Mouse (Mus musculus) kidney, embryonic 16.5 days (tissue): ENCODE results near the gene Slc39a3. TPM values are rescaled to one million over a fixed set of nuclear protein-coding genes. Genes with fewer than 3 reads are reported as not detected.

ENCODE experiments used
- ATAC-seq: fragments of 200-750 bp; cut with Nextera tagmentation; 2 replicates; pipeline ENCODE4 v1.8.0; 2017; ENCODE audit warnings: moderate TSS enrichment; ENCODE audit not compliant: low FRiP score, low TSS enrichment
- H3K27ac ChIP-seq: fragments of 300-500 bp; sonication (generic); 2 replicates; pipeline ENCODE4 v1.5.1; 2014; ENCODE audit warnings: low read length
- H3K27me3 ChIP-seq: fragments of 300-500 bp; sonication (generic); 2 replicates; pipeline ENCODE4 v1.6.1; 2014; ENCODE audit warnings: low read length, control low read depth, mixed read lengths; ENCODE audit not compliant: insufficient read depth
- H3K36me3 ChIP-seq: fragments of 300-500 bp; sonication (generic); 2 replicates; pipeline ENCODE4 v1.6.1; 2014; ENCODE audit warnings: low read length, control low read depth, mixed read lengths; ENCODE audit not compliant: insufficient read depth
- H3K4me1 ChIP-seq: fragments of 300-500 bp; sonication (generic); 2 replicates; pipeline ENCODE4 v1.6.1; 2014; ENCODE audit warnings: low read length, control low read depth, mixed read lengths; ENCODE audit not compliant: insufficient read depth
- H3K4me2 ChIP-seq: fragments of 300-500 bp; sonication (generic); replicated peaks from 2 replicates; pipeline ENCODE4 v1.6.1; 2014; ENCODE audit warnings: low read depth, low read length
- H3K4me3 ChIP-seq: fragments of 300-500 bp; sonication (generic); 2 replicates; pipeline ENCODE4 v1.5.1; 2014; ENCODE audit warnings: mild to moderate bottlenecking, low read length
- H3K9ac ChIP-seq: fragments of 300-500 bp; sonication (generic); replicated peaks from 2 replicates; pipeline ENCODE4 v1.6.1; 2014; ENCODE audit warnings: low read length
- H3K9me3 ChIP-seq: fragments of 300-500 bp; sonication (generic); 2 replicates; pipeline ENCODE4 v1.6.1; 2016; ENCODE audit warnings: low read length, control low read depth
- WGBS: fragments of 180-500 bp; shearing (Covaris S2); extraction: QIAGEN DNeasy Blood & Tissue Kit; methylation state at CpG from one replicate; pipeline ENCODE4 v1.1.7; 2014; 5-methylcytosine and 5-hydroxymethylcytosine counted together
- polyA plus RNA-seq: library from polyadenylated mRNA; unstranded; fragments of >200 nt; fragmentation: Nextera tagmentation; extraction: Ambion mirVana; gene quantifications from 2 replicates; pipeline ENCODE4 v1.2.1, GENCODE M21; 2015

Gene Slc39a3
- polyA plus RNA-seq: 19.6 and 19.9 TPM in 2 replicates

DNA sequence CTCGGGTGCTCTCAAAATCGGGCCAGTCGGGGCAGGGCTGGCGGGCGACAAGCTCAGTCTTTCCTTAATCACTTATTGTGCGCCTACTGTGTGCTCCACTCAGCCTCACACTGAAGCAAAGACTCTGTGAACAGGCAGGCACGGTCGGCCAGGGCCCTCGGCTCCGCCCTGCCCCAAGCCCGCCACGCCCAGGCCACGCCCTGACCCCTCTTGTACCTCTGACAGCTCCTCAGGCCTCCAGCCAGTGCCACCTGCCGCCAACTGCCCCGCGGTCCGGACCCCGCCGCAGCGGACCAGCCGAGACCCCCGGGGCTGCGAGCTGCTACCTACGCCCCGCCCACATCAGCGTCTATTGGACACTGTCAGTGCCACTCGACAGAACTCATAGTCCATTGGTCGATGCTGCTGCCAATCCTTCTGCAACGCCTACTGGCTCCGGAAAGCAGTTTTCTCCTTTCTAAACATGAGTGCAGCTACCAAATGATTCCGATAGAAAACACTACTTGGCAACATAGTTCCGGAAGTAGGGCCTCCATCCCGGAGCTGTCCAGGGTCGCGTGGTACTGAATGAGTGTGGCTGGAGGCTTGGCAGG is at the start of gene Slc39a3:
Slc39a3 (minus strand) TSS at position 439 of the 593 bp plus-strand sequence.
- Histone ChIP-seq H3K9ac (peak within 1 kb of the TSS; percentile 77), H3K27ac (no peak within 1 kb of the TSS), H3K4me2 (peak within 1 kb of the TSS; percentile 51), H3K36me3 (0 out of 2 replicates have a peak, but pooled peaks cover 2% of the 10 kb centered on the region), H3K27me3 (no peaks in the 10 kb centered on the region), H3K9me3 (no peaks in the 10 kb centered on the region), H3K4me1 (0 out of 2 replicates have a peak, but pooled peaks cover 5% of the 10 kb centered on the region), H3K4me3 (peak within 1 kb of the TSS; percentile 67)
- ATAC-seq: peak; percentile 100
- WGBS: under 1% methylated on average over 35 of the region's 35 CpGs

- Histone ChIP-seq H3K4me2 (no peak overlapping the region), H3K9ac (no peak overlapping the region), H3K4me1 (no peaks in the 10 kb centered on the region), H3K9me3 (peaks cover 2% of the 10 kb centered on the region; the same call in 1 of the 2 replicates), H3K27ac (no peak overlapping the region), H3K4me3 (no peak overlapping the region), H3K36me3 (peaks cover 9% of the 10 kb centered on the region), H3K27me3 (no peaks in the 10 kb centered on the region)
- 46% methylated on average over 2 of the region's 2 CpGs for WGBS
- no peak for ATAC-seq
Observed at GRCm38 (mm10) chr10:81087021-81087420, 49.8 kb upstream of the Slc39a3 start.

- H3K9ac ChIP-seq: no peak overlapping the region
- no peak overlapping the region for H3K27ac ChIP-seq
- peak; percentile 31; the same call in 1 of the 2 replicates for ATAC-seq
- WGBS: 80% methylated on average over 7 of the region's 7 CpGs
- H3K4me1 ChIP-seq: no peaks in the 10 kb centered on the region
- no peak overlapping the region for H3K4me3 ChIP-seq
- H3K36me3 ChIP-seq: peaks cover 49% of the 10 kb centered on the region
- no peak overlapping the region for H3K4me2 ChIP-seq
- H3K9me3 ChIP-seq: peaks cover 2% of the 10 kb centered on the region; the same call in 1 of the 2 replicates
- H3K27me3 ChIP-seq: no peaks in the 10 kb centered on the region
Observed at GRCm38 (mm10) chr10:81082168-81082960, 45.1 kb upstream of the Slc39a3 start.

- Histone ChIP-seq H3K4me1 (no peaks in the 10 kb centered on the region), H3K27me3 (no peaks in the 10 kb centered on the region), H3K9me3 (no peaks in the 10 kb centered on the region), H3K9ac (no peak overlapping the region), H3K4me3 (no peak overlapping the region), H3K36me3 (peaks cover 57% of the 10 kb centered on the region), H3K4me2 (no peak overlapping the region), H3K27ac (no peak overlapping the region)
- 94% methylated on average over 31 of the region's 31 CpGs for WGBS
- ATAC-seq: no peak
Observed at GRCm38 (mm10) chr10:81080008-81080655, 42.9 kb upstream of the Slc39a3 start.

DNA sequence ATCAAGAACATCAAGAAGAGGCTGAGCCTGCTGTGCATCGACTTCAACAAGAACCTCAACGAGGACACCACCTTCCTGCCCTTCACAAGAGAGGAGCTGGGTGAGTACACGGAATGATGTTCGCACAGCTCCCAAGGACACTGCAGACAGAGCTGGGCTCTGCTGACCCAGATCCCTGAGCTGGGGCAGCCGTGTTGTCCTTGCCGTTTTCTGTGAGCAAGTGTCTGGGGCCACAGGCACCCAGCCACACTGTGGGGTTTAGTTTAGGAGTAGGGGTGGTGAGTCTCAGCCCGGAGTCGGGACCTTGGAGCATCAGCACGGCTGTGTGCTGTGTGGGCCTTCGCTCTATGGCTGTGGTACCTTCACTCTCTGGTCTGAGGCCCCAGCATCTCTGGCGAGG is 40.7 kb upstream of the Slc39a3 start:
- Histone ChIP-seq H3K27ac (no peak overlapping the region), H3K27me3 (no peaks in the 10 kb centered on the region), H3K9ac (no peak overlapping the region), H3K36me3 (peaks cover 71% of the 10 kb centered on the region), H3K4me1 (no peaks in the 10 kb centered on the region), H3K4me2 (no peak overlapping the region), H3K4me3 (no peak overlapping the region), H3K9me3 (no peaks in the 10 kb centered on the region)
- WGBS: 95% methylated on average over 11 of the region's 11 CpGs
- no peak for ATAC-seq

- Histone ChIP-seq H3K4me3 (no peak overlapping the region), H3K9me3 (no peaks in the 10 kb centered on the region), H3K4me2 (no peak overlapping the region), H3K36me3 (peaks cover 61% of the 10 kb centered on the region), H3K27ac (no peak overlapping the region), H3K4me1 (no peaks in the 10 kb centered on the region), H3K9ac (no peak overlapping the region), H3K27me3 (no peaks in the 10 kb centered on the region)
- 96% methylated on average over 1 of the region's 1 CpGs for WGBS
- ATAC-seq: no peak
Observed at GRCm38 (mm10) chr10:81076356-81076755, 39.1 kb upstream of the Slc39a3 start.

- Histone ChIP-seq H3K4me2 (no peak overlapping the region), H3K9me3 (no peaks in the 10 kb centered on the region), H3K9ac (no peak overlapping the region), H3K27me3 (no peaks in the 10 kb centered on the region), H3K27ac (no peak overlapping the region), H3K36me3 (peaks cover 58% of the 10 kb centered on the region), H3K4me3 (no peak overlapping the region), H3K4me1 (peaks cover 6% of the 10 kb centered on the region)
- WGBS: 34% methylated on average over 8 of the region's 8 CpGs
- ATAC-seq: no peak
Observed at GRCm38 (mm10) chr10:81075734-81076133, 38.5 kb upstream of the Slc39a3 start.

DNA sequence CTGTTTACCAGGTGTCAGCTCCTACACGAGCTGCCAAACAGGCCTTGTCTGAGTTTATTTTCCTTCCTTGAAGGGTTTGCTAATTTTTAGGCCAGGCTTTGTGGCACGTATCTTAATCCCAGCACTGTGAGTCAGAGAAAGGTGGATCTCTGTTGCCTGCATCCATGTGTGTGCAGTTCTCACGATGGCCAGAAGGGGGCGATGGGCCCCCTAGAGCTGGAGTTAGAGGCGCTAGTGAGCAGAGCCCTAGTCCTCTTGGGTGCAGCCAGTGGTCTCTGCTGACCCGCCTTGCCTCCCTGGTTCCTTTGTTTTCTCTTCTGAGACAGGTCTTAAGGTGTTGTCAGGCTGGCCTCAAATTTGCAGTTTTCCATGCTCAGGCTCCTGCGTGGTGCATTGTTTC is 36.2 kb upstream of the Slc39a3 start:
- Histone ChIP-seq H3K9me3 (no peaks in the 10 kb centered on the region), H3K4me2 (no peak overlapping the region), H3K27me3 (no peaks in the 10 kb centered on the region), H3K27ac (no peak overlapping the region), H3K36me3 (peaks cover 36% of the 10 kb centered on the region), H3K9ac (no peak overlapping the region), H3K4me3 (no peak overlapping the region), H3K4me1 (peaks cover 17% of the 10 kb centered on the region)
- no peak for ATAC-seq
- WGBS: 63% methylated on average over 7 of the region's 7 CpGs

- H3K4me1 ChIP-seq: peaks cover 17% of the 10 kb centered on the region
- no peak overlapping the region for H3K4me2 ChIP-seq
- H3K27me3 ChIP-seq: no peaks in the 10 kb centered on the region
- H3K36me3 ChIP-seq: peaks cover 24% of the 10 kb centered on the region
- no peak overlapping the region for H3K27ac ChIP-seq
- no peaks in the 10 kb centered on the region for H3K9me3 ChIP-seq
- no peak overlapping the region for H3K4me3 ChIP-seq
- 95% methylated on average over 8 of the region's 8 CpGs for WGBS
- H3K9ac ChIP-seq: no peak overlapping the region
- ATAC-seq: no peak
Observed at GRCm38 (mm10) chr10:81072290-81072689, 35.1 kb upstream of the Slc39a3 start.
